In the genomic region with DNA sequence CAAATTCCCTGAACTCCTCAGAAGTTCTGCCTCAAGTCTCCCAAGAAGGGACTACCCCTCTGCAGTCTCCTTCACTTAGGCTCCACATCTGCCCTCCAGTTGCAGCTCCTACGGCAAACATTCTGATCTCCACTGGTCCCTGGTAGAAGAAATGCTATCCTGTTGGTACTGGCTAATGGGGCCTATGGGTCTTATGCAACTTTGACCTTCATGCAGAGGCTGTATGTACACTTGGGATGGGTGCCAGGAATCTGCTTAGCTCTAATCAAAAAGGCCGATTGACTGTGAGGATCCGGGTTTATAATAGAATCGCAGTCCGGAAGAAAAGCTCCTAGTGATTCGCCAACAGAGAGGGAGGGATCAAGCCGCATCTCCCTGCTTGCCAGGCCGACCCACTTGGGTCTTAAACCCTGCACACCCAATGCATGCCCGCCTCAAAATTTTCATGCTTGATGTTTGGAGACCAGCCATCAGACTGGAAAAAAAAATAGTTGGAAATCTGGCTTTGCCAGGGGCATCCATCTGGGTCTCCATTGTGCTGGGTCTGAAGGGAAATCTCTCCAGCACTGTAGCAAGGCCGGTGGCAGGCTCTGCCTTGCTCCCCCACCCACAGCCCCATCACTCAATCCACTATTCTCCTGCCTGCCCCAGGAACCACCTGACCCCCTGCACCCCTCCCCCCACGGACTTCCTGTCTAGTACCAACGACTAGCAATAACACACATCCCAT, we compare ENCODE assay signal across 15 mouse cellular contexts. TPM values are rescaled to one million over a fixed set of nuclear protein-coding genes. Genes with fewer than 3 reads are reported as not detected.
DNase-seq lines count a peak whose midpoint lies in the region; ATAC-seq lines count a peak whose summit lies in the region.
"Had no signal": no experiment of that assay in that cellular context is flagged by ENCODE, and none has a peak within 500 bp of the region (broad histone marks: within the 10 kb centered on the region; RNA-seq: fewer than 3 reads in every experiment).

No protein-coding gene starts in this region.

- no peak overlapping the region for H3K4me2 ChIP-seq in hindbrain, embryonic 12.5 days (replicated peaks)
- H3K4me2 ChIP-seq in hindbrain, embryonic 11.5 days (replicated peaks; ENCODE audit: low read depth, low read length), result no peak overlapping the region
- no peak overlapping the region for H3K4me2 ChIP-seq in liver, embryonic 13.5 days
- H3K4me2 ChIP-seq: heart, embryonic 13.5 days had no signal

- 61% methylated on average over 12 of the region's 12 CpGs for WGBS in hindbrain, embryonic 12.5 days
- 81% methylated on average over 12 of the region's 12 CpGs for WGBS in hindbrain, embryonic 11.5 days
- WGBS in liver, embryonic 13.5 days (ENCODE audit: insufficient replicate concordance), result 58% methylated on average over 12 of the region's 12 CpGs

- H3K36me3 ChIP-seq in hindbrain, embryonic 12.5 days, result peaks cover 90% of the 10 kb centered on the region
- 0 out of 2 replicates have a peak, but pooled peaks cover 12% of the 10 kb centered on the region for H3K36me3 ChIP-seq in hindbrain, embryonic 11.5 days (ENCODE audit: control insufficient read depth, insufficient read depth, low read length)
- H3K36me3 ChIP-seq in liver, embryonic 13.5 days, result no peaks in the 10 kb centered on the region
- H3K36me3 ChIP-seq: heart, embryonic 13.5 days had no signal

- no peak overlapping the region for H3K4me3 ChIP-seq in hindbrain, embryonic 12.5 days
- no peak overlapping the region for H3K4me3 ChIP-seq in hindbrain, embryonic 11.5 days (ENCODE audit: low read depth, low read length)
- no peak overlapping the region for H3K4me3 ChIP-seq in liver, embryonic 13.5 days (replicated peaks)
- H3K4me3 ChIP-seq: heart, embryonic 13.5 days had no signal

- no peaks in the 10 kb centered on the region for H3K9me3 ChIP-seq in hindbrain, embryonic 12.5 days (replicated peaks)
- no peaks in the 10 kb centered on the region for H3K9me3 ChIP-seq in hindbrain, embryonic 11.5 days (ENCODE audit: control insufficient read depth, low read length)
- H3K9me3 ChIP-seq in liver, embryonic 13.5 days (replicated peaks), result no peaks in the 10 kb centered on the region
- H3K9me3 ChIP-seq: heart, embryonic 13.5 days had no signal

- H3K4me1 ChIP-seq in hindbrain, embryonic 12.5 days, result peaks cover 16% of the 10 kb centered on the region
- H3K4me1 ChIP-seq in hindbrain, embryonic 11.5 days (replicated peaks; ENCODE audit: control insufficient read depth, insufficient read depth, low read length), result no peaks in the 10 kb centered on the region
- peaks cover 7% of the 10 kb centered on the region; the same call in 1 of the 2 replicates for H3K4me1 ChIP-seq in liver, embryonic 13.5 days (replicated peaks)

- no peak overlapping the region for H3K9ac ChIP-seq in hindbrain, embryonic 12.5 days
- no peak overlapping the region for H3K9ac ChIP-seq in hindbrain, embryonic 11.5 days (ENCODE audit: low read depth, low read length)
- H3K9ac ChIP-seq in liver, embryonic 13.5 days, result no peak overlapping the region
- H3K9ac ChIP-seq: heart, embryonic 13.5 days had no signal

- DNase-seq in hindbrain, embryonic 11.5 days (ENCODE audit: low spot score), result no peak
- DNase-seq in retina, postnatal 1 day, result peak; percentile 40
- no peak for DNase-seq in retina, embryonic 14.5 days (ENCODE audit: low spot score)
- no peak for DNase-seq in liver, embryonic 13.5 days
- DNase-seq in ovary, adult 18-20 months (ENCODE audit: low spot score), result no peak
- no peak for DNase-seq in gastrocnemius, postnatal 25 days
- no peak for DNase-seq in kidney, adult 8-10 months
- DNase-seq: cerebellum, postnatal 36 days; kidney, postnatal 10 days; lung, adult 2 months; thymus, adult 2 months had no signal

- H3K27ac ChIP-seq in hindbrain, embryonic 12.5 days, result no peak overlapping the region; the same call in 1 of the 2 replicates
- H3K27ac ChIP-seq in hindbrain, embryonic 11.5 days (ENCODE audit: low read depth, low read length), result no peak overlapping the region
- H3K27ac ChIP-seq in liver, embryonic 13.5 days, result no peak overlapping the region
- H3K27ac ChIP-seq: heart, embryonic 13.5 days had no signal

- H3K27me3 ChIP-seq in hindbrain, embryonic 12.5 days, result no peaks in the 10 kb centered on the region
- no peaks in the 10 kb centered on the region for H3K27me3 ChIP-seq in hindbrain, embryonic 11.5 days (ENCODE audit: control insufficient read depth, insufficient read depth, low read length)
- H3K27me3 ChIP-seq in liver, embryonic 13.5 days, result no peaks in the 10 kb centered on the region
- H3K27me3 ChIP-seq: heart, embryonic 13.5 days had no signal

- ATAC-seq in hindbrain, embryonic 12.5 days (ENCODE audit: low FRiP score), result peak; percentile 73
- no peak for ATAC-seq in hindbrain, embryonic 11.5 days (ENCODE audit: low FRiP score)
- 0 out of 2 replicates have a peak, but pooled peaks have one; percentile 36 for ATAC-seq in liver, embryonic 13.5 days (ENCODE audit: low read depth)
- ATAC-seq: inflammation-experienced regulatory T-cells, adult 6 months had no signal

RNA-seq across cellular contexts. Expression of gene Dpysl5, which starts 38.4 kb away (rescaled TPM):
- 135 and 156 TPM in 2 replicates for polyA plus RNA-seq in hindbrain, embryonic 12.5 days (2016; fragmentation: Nextera tagmentation; extraction: Ambion mirVana)
- polyA plus RNA-seq in hindbrain, embryonic 11.5 days (2014; fragmentation: Nextera tagmentation; extraction: Ambion mirVana), result 86.1 and 90.1 TPM in 2 replicates
- 0.20 and 0.33 TPM in 2 replicates for polyA plus RNA-seq in liver, embryonic 13.5 days (2015; fragmentation: Nextera tagmentation; extraction: Ambion mirVana)
- total RNA-seq in gastrocnemius, postnatal 25 days (2021), result 1 to 10 TPM; 1.0 to 2.0 TPM
- total RNA-seq: MEL had no signal

Comparison
In these comparisons a context has a peak if more than half of its experiments do, and no peak if none do; other contexts are left out.
1. RNA of gene Dpysl5, which starts 38.4 kb away (polyA plus RNA-seq): 135 to 156 TPM in hindbrain, embryonic 12.5 days and 86.1 to 90.1 TPM in hindbrain, embryonic 11.5 days; 0.20 to 0.33 TPM in liver, embryonic 13.5 days; every median in the first group is over 10 times any median in the second.